Mouse (Mus musculus) ES-E14 (cell line): Measurements from ENCODE around the gene Per3. TPM values are rescaled to one million over a fixed set of nuclear protein-coding genes. Genes with fewer than 3 reads are reported as not detected.
A peak's percentile ranks its signal among the peaks of the same experiment; 100 is the strongest.

Experiments used
- DNase-seq: peaks from one replicate; pipeline ENCODE4 v3.0.0-alpha.2; 2013; ENCODE audit warnings: low read depth, low spot score
- H3K27ac ChIP-seq: 2 replicates; pipeline ENCODE4 v1.5.1; 2012; ENCODE audit warnings: low read depth, mild to moderate bottlenecking, low read length, moderate library complexity, mixed read lengths; ENCODE audit not compliant: poor library complexity, insufficient read depth, severe bottlenecking
- H3K36me3 ChIP-seq: 2 replicates; pipeline ENCODE4 v1.6.1; 2012; ENCODE audit warnings: mild to moderate bottlenecking, low read length, moderate library complexity, mixed read lengths; ENCODE audit not compliant: control insufficient read depth, poor library complexity, insufficient read depth, severe bottlenecking
- H3K4me1 ChIP-seq, 2 experiments: fragments of 150-350 bp in 1 of 2; sonication (generic) in 1 of 2; 2 replicates each; pipeline ENCODE4 v1.6.1; 2012; ENCODE audit warnings: low read length in 2 of 2, mild to moderate bottlenecking in 1 of 2, mixed read lengths in 1 of 2; ENCODE audit not compliant: control insufficient read depth in 2 of 2, insufficient read depth in 2 of 2, poor library complexity in 1 of 2
- H3K4me3 ChIP-seq, 2 experiments: fragments of 150-350 bp in 1 of 2; sonication (generic) in 1 of 2; 2 replicates each; pipeline ENCODE4 v1.5.1; 2012; ENCODE audit warnings: low read length in 2 of 2, low read depth in 1 of 2, mild to moderate bottlenecking in 1 of 2, mixed read lengths in 1 of 2; ENCODE audit not compliant: insufficient read depth in 1 of 2, poor library complexity in 1 of 2, severe bottlenecking in 1 of 2
- H3K9ac ChIP-seq: 2 replicates; pipeline ENCODE4 v1.6.1; 2012; ENCODE audit warnings: low read depth, mild to moderate bottlenecking, low read length, mixed read lengths; ENCODE audit not compliant: poor library complexity, insufficient read depth, severe bottlenecking
- H3K9me3 ChIP-seq: fragments of 150-350 bp; sonication (generic); 2 replicates; pipeline ENCODE4 v1.6.1; 2012; ENCODE audit warnings: low read depth, mild to moderate bottlenecking, low read length; ENCODE audit not compliant: control insufficient read depth, insufficient read depth
- CHD2 ChIP-seq: IDR thresholded peaks from 2 replicates; pipeline ENCODE4 v1.6.1; 2014; ENCODE audit warnings: mild to moderate bottlenecking, low read depth, low read length, inconsistent platforms
- HCFC1 ChIP-seq: IDR thresholded peaks from 2 replicates; pipeline ENCODE4 v1.6.1; 2012; ENCODE audit warnings: low read length, inconsistent platforms, borderline replicate concordance; ENCODE audit not compliant: insufficient read depth
- MAFK ChIP-seq: IDR thresholded peaks from 2 replicates; pipeline ENCODE4 v1.6.1; 2014; ENCODE audit warnings: mild to moderate bottlenecking, low read depth, low read length, inconsistent platforms; ENCODE audit not compliant: insufficient read depth
- ZC3H11A ChIP-seq: IDR thresholded peaks from 2 replicates; pipeline ENCODE4 v1.6.1; 2012; ENCODE audit warnings: low read depth, mild to moderate bottlenecking, inconsistent platforms, low read length, borderline replicate concordance
- ZNF384 ChIP-seq: IDR thresholded peaks from 2 replicates; pipeline ENCODE4 v1.6.1; 2012; ENCODE audit warnings: low read depth, low read length, inconsistent platforms
- in situ Hi-C, 2 experiments: fragments of 600-800 bp; cut with MboI; formaldehyde crosslinking; loops; one replicate each; pipeline ENCODE4 v1.15.1; 2025; ENCODE audit warnings: low sequenced_read_pairs in 2 of 2, inconsistent platforms in 1 of 2; ENCODE audit not compliant: unreplicated experiment in 2 of 2
- total RNA-seq: library from RNA; depleted of rRNA; stranded (reverse); fragments of 300-350 nt; gene quantifications from 2 replicates; pipeline ENCODE4 v1.2.3, GENCODE M21; 2012

Gene Per3
- total RNA-seq, 1 experiment, result 2.4 TPM

DNA sequence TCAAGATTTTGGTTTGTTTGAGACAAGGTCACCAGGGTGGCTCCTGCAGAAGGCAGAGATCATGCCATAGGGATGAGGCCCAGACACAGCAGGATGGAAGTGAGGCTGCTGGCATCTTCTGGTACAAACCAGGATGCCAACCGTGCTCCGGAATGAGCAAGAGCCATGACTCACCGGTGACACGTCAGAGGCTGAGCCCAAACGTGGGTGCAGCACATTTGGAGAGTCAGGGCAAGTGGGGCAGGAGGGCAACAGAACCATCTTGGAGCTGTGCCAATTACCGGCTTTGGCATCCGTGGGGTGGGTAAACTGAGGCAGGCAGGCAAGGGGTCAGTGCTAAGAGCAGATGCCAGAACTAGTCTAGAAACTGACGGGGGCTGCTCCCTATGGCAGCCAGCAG is 71.2 kb downstream of the Per3 start:
- in situ Hi-C loops, result no loop called here
- H3K4me3 ChIP-seq, result no peak overlapping the region
- no peak for DNase-seq
- TF ChIP-seq ZNF384 (no peak), MAFK (no peak), HCFC1 (no peak), ZC3H11A (no peak), CHD2 (no peak)
- no peak overlapping the region for H3K9ac ChIP-seq
- no peak overlapping the region for H3K27ac ChIP-seq
- no peaks in the 10 kb centered on the region for H3K36me3 ChIP-seq
- peaks cover 0 to 2% of the 10 kb centered on the region in 2 experiments; a peak in 1 of 4 replicates for H3K4me1 ChIP-seq
- H3K9me3 ChIP-seq, result no peaks in the 10 kb centered on the region

DNA sequence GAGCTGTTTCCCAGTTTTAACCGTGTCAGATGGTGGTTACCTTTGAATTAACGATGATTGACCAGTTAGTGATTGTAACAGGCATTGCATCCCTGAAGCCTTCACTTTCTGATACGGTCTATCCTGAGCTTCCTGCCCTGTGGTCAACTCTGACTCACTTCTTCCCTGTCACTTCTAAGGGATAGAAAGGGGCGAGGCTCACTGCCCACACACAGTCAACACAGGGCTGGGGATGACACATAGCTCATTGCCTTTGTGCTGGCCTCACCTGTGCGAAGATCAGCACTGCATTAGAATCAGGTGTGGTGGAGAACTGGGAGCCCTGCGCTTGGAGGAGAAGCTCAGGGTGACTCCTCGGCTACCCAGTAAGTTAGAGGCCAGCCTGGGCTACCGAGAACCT is 75.5 kb downstream of the Per3 start:
- peaks cover 0 to 3% of the 10 kb centered on the region in 2 experiments; a peak in 2 of 4 replicates for H3K4me1 ChIP-seq
- DNase-seq, result no peak
- no peak overlapping the region for H3K9ac ChIP-seq
- in situ Hi-C loops, result loop anchor here in 1 of 2 experiments (10.0 kb wide), 1 partner anchor 176 kb away; no protein-coding TSS in a partner anchor
- no peak overlapping the region for H3K27ac ChIP-seq
- H3K4me3 ChIP-seq, result no peak overlapping the region
- H3K36me3 ChIP-seq, result no peaks in the 10 kb centered on the region
- TF ChIP-seq HCFC1 (no peak), ZC3H11A (no peak), CHD2 (no peak), MAFK (no peak), ZNF384 (no peak)
- H3K9me3 ChIP-seq, result no peaks in the 10 kb centered on the region

DNA sequence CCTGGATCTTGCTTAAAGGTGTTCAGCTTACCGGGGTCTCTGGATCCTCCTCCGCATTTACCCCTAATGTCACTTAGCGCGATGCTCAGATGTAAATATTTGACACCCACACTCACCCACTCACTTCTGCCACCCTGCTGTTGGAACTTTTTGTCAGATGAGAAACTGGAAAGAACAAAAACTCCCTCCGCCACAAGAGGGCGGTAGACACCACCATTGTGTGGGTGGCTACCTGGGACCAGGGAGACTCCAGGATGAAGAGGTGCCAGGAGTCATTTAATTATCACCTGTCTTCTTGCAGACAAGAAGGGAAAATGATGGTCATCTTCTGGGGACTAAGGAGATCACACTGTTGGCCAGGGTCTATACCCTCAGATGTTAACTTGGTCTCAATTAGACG is 77.9 kb downstream of the Per3 start:
- Histone ChIP-seq H3K4me1 (peaks cover 0 to 4% of the 10 kb centered on the region in 2 experiments; a peak in 2 of 4 replicates), H3K36me3 (no peaks in the 10 kb centered on the region), H3K27ac (no peak overlapping the region), H3K4me3 (no peak overlapping the region), H3K9ac (no peak overlapping the region), H3K9me3 (no peaks in the 10 kb centered on the region)
- peak; percentile 72 for DNase-seq
- TF ChIP-seq CHD2 (no peak), ZC3H11A (peak; percentile 30; the same call in 1 of the 2 replicates)
- in situ Hi-C loops, result loop anchor here in 1 of 2 experiments (10.0 kb wide), 1 partner anchor 178 kb away; no protein-coding TSS in a partner anchor

- no peak overlapping the region for H3K4me3 ChIP-seq
- H3K9ac ChIP-seq, result no peak overlapping the region
- peaks cover 0 to 4% of the 10 kb centered on the region in 2 experiments; a peak in 2 of 4 replicates for H3K4me1 ChIP-seq
- in situ Hi-C loops, result loop anchor here in 1 of 2 experiments (10.0 kb wide), 1 partner anchor 179 kb away; no protein-coding TSS in a partner anchor
- H3K9me3 ChIP-seq, result no peaks in the 10 kb centered on the region
- TF ChIP-seq ZNF384 (no peak), HCFC1 (no peak), CHD2 (no peak), MAFK (no peak), ZC3H11A (no peak)
- no peak overlapping the region for H3K27ac ChIP-seq
- no peaks in the 10 kb centered on the region for H3K36me3 ChIP-seq
- peak; percentile 26 for DNase-seq
Observed at GRCm38 (mm10) chr4:150965555-150965951, 78.9 kb downstream of the Per3 start.
